Mouse (Mus musculus) neural tube, embryonic 12.5 days (tissue): ENCODE data around the gene 1700067K01Rik. TPM values are rescaled to one million over a fixed set of nuclear protein-coding genes. Genes with fewer than 3 reads are reported as not detected.
A peak's percentile ranks its signal among the peaks of the same experiment; 100 is the strongest.

Experiments
- ATAC-seq: fragments of 200-750 bp; cut with Nextera tagmentation; 2 replicates; pipeline ENCODE4 v1.8.0; 2017; ENCODE audit warnings: low read depth, mild to moderate bottlenecking, moderate TSS enrichment, moderate library complexity; ENCODE audit not compliant: low FRiP score
- H3K27ac ChIP-seq: fragments of 300-500 bp; sonication (generic); 2 replicates; pipeline ENCODE4 v1.5.1; 2016
- H3K27me3 ChIP-seq: fragments of 300-500 bp; sonication (generic); replicated peaks from 2 replicates; pipeline ENCODE4 v1.6.1; 2016; ENCODE audit warnings: mild to moderate bottlenecking
- H3K36me3 ChIP-seq: fragments of 300-500 bp; sonication (generic); 2 replicates; pipeline ENCODE4 v1.6.1; 2016; ENCODE audit warnings: mild to moderate bottlenecking
- H3K4me1 ChIP-seq: fragments of 300-500 bp; sonication (generic); 2 replicates; pipeline ENCODE4 v1.6.1; 2016
- H3K4me2 ChIP-seq: fragments of 300-500 bp; sonication (generic); replicated peaks from 2 replicates; pipeline ENCODE4 v1.6.1; 2016; ENCODE audit warnings: mild to moderate bottlenecking
- H3K4me3 ChIP-seq: fragments of 300-500 bp; sonication (generic); 2 replicates; pipeline ENCODE4 v1.5.1; 2016
- H3K9ac ChIP-seq: fragments of 300-500 bp; sonication (generic); 2 replicates; pipeline ENCODE4 v1.6.1; 2016; ENCODE audit warnings: mild to moderate bottlenecking
- H3K9me3 ChIP-seq: fragments of 300-500 bp; sonication (generic); 2 replicates; pipeline ENCODE4 v1.6.1; 2016; ENCODE audit warnings: mild to moderate bottlenecking
- WGBS: fragments of 180-500 bp; shearing (Covaris S2); methylation state at CpG from one replicate; pipeline ENCODE4 v1.1.7; 2016; 5-methylcytosine and 5-hydroxymethylcytosine counted together
- polyA plus RNA-seq: library from polyadenylated mRNA; unstranded; fragments of >200 nt; fragmentation: Nextera tagmentation; extraction: Ambion mirVana; gene quantifications from 2 replicates; pipeline ENCODE4 v1.2.1, GENCODE M21; 2016

1700067K01Rik gene
- polyA plus RNA-seq, 1 experiment from 2014 or later, result 0.95 TPM

GRCm38 (mm10) chr8:83990170-83990569 lies 11.1 kb upstream of the 1700067K01Rik start:
- H3K36me3 ChIP-seq, result peaks cover 76% of the 10 kb centered on the region
- H3K9me3 ChIP-seq, result no peaks in the 10 kb centered on the region
- WGBS, result 95% methylated on average over 14 of the region's 14 CpGs

GRCm38 (mm10) chr8:83992488-83992887 lies 8.8 kb upstream of the 1700067K01Rik start:
- Histone ChIP-seq H3K27ac (no peak overlapping the region), H3K4me2 (no peak overlapping the region), H3K4me3 (no peak overlapping the region), H3K4me1 (peaks cover 4% of the 10 kb centered on the region; the same call in 1 of the 2 replicates), H3K36me3 (peaks cover 58% of the 10 kb centered on the region), H3K9ac (no peak overlapping the region), H3K9me3 (no peaks in the 10 kb centered on the region), H3K27me3 (no peaks in the 10 kb centered on the region)
- 97% methylated on average over 2 of the region's 2 CpGs for WGBS
- ATAC-seq, result no peak

More at GRCm38 (mm10) chr8:83990170-83990569, 11.1 kb upstream of the 1700067K01Rik start:
- no peak overlapping the region for H3K4me3 ChIP-seq
- no peaks in the 10 kb centered on the region for H3K4me1 ChIP-seq
- no peak overlapping the region for H3K4me2 ChIP-seq
- H3K9ac ChIP-seq, result no peak overlapping the region
- no peak for ATAC-seq
- no peaks in the 10 kb centered on the region for H3K27me3 ChIP-seq
- H3K27ac ChIP-seq, result no peak overlapping the region

DNA sequence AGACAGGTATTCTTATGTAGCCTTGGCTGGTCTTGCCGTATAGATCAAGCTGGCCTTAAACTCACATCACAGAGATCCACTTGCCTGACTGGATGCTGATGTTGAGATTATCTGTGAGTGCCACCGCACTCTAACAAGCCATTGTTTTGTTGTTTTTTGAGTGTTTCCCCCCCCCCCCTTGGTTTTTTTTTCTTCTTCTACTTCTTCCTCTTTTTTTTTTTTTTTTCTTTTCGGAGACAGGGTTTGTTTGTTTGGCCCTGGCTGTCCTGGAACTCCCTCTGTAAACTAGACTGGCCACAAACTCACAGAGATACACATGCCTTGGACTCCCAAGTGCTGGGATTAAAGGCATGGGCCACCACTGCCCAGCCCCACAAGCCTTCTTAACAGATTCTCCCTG lies 7.3 kb upstream of the 1700067K01Rik start:
- 87% methylated on average over 3 of the region's 3 CpGs for WGBS
- H3K4me1 ChIP-seq, result peaks cover 8% of the 10 kb centered on the region
- peaks cover 43% of the 10 kb centered on the region for H3K36me3 ChIP-seq

GRCm38 (mm10) chr8:83995973-83996372 lies 5.3 kb upstream of the 1700067K01Rik start:
- Histone ChIP-seq H3K36me3 (peaks cover 40% of the 10 kb centered on the region), H3K27ac (no peak overlapping the region), H3K4me2 (peak overlapping the region; percentile 77), H3K27me3 (peaks cover 17% of the 10 kb centered on the region), H3K4me3 (0 out of 2 replicates have a peak overlapping the region, but pooled peaks have one; percentile 82), H3K9ac (no peak overlapping the region), H3K4me1 (peaks cover 18% of the 10 kb centered on the region), H3K9me3 (no peaks in the 10 kb centered on the region)
- WGBS, result 13% methylated on average over 12 of the region's 12 CpGs
- ATAC-seq, result no peak

More for the DNA sequence above, 7.3 kb upstream of the 1700067K01Rik start:
- no peak for ATAC-seq
- no peak overlapping the region for H3K27ac ChIP-seq
- H3K4me2 ChIP-seq, result no peak overlapping the region
- no peak overlapping the region for H3K4me3 ChIP-seq
- no peak overlapping the region for H3K9ac ChIP-seq
- no peaks in the 10 kb centered on the region for H3K9me3 ChIP-seq
- no peaks in the 10 kb centered on the region for H3K27me3 ChIP-seq

GRCm38 (mm10) chr8:83996567-83997505 lies 4.5 kb upstream of the 1700067K01Rik start:
- no peaks in the 10 kb centered on the region for H3K9me3 ChIP-seq
- peaks cover 25% of the 10 kb centered on the region for H3K27me3 ChIP-seq
- H3K36me3 ChIP-seq, result peaks cover 37% of the 10 kb centered on the region
- WGBS, result 1% methylated on average over 70 of the region's 103 CpGs
- peak; percentile 74 for ATAC-seq
- H3K9ac ChIP-seq, result peak overlapping the region; percentile 89
- H3K4me1 ChIP-seq, result peaks cover 24% of the 10 kb centered on the region
- H3K4me2 ChIP-seq, result peak overlapping the region; percentile 77
- H3K27ac ChIP-seq, result peak overlapping the region; percentile 92
- H3K4me3 ChIP-seq, result peak overlapping the region; percentile 82

DNA sequence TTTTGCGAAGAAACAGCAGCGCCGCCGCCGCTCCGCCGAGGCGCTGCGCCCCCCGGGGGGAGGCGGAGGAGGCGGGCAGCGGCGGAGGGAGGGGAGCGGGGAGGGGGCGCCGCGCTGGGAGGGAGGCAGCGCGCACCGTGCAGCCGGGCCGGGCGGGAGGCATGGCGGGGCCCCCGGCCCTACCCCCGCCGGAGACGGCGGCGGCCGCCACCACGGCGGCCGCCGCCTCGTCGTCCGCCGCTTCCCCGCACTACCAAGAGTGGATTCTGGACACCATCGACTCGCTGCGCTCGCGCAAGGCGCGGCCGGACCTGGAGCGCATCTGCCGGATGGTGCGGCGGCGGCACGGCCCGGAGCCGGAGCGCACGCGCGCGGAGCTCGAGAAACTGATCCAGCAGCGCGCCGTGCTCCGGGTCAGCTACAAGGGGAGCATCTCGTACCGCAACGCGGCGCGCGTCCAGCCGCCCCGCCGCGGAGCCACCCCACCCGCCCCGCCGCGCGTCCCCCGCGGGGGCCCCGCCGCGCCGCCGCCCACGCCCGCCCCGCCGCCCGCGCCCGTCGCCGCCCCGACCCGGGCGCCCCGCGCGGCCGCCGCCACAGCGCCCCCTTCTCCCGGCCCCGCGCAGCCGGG lies 3.7 kb upstream of the 1700067K01Rik start, which contains the start of gene Samd1:
Gene Samd1, plus strand, starts transcription at position 162 of the 631 bp plus-strand sequence.
- Histone ChIP-seq H3K36me3 (peaks cover 34% of the 10 kb centered on the region), H3K27me3 (peaks cover 25% of the 10 kb centered on the region), H3K27ac (peak within 1 kb of the TSS; percentile 92), H3K4me2 (peak within 1 kb of the TSS; percentile 89), H3K9me3 (no peaks in the 10 kb centered on the region), H3K9ac (peak within 1 kb of the TSS; percentile 89), H3K4me1 (peaks cover 24% of the 10 kb centered on the region), H3K4me3 (peak within 1 kb of the TSS; percentile 82)
- under 1% methylated on average over 71 of the region's 112 CpGs for WGBS
- ATAC-seq, result no peak

GRCm38 (mm10) chr8:83998231-83999056 lies 2.9 kb upstream of the 1700067K01Rik start:
- peak overlapping the region; percentile 82 for H3K4me3 ChIP-seq

GRCm38 (mm10) chr8:83999057-83999705 lies 2.1 kb upstream of the 1700067K01Rik start:
- H3K36me3 ChIP-seq, result peaks cover 36% of the 10 kb centered on the region
- H3K27ac ChIP-seq, result no peak overlapping the region
- ATAC-seq, result no peak
- peak overlapping the region; percentile 89 for H3K4me2 ChIP-seq
- H3K27me3 ChIP-seq, result peaks cover 25% of the 10 kb centered on the region
- H3K4me3 ChIP-seq, result peak overlapping the region; percentile 82
- WGBS, result 69% methylated on average over 16 of the region's 16 CpGs
- peak overlapping the region; percentile 45; the same call in 1 of the 2 replicates for H3K9ac ChIP-seq
- peaks cover 25% of the 10 kb centered on the region for H3K4me1 ChIP-seq
- no peaks in the 10 kb centered on the region for H3K9me3 ChIP-seq

More at GRCm38 (mm10) chr8:83998231-83999056, 2.9 kb upstream of the 1700067K01Rik start:
- Histone ChIP-seq H3K36me3 (peaks cover 37% of the 10 kb centered on the region), H3K4me2 (peak overlapping the region; percentile 89), H3K9ac (peak overlapping the region; percentile 81), H3K9me3 (no peaks in the 10 kb centered on the region), H3K27me3 (peaks cover 25% of the 10 kb centered on the region), H3K4me1 (peaks cover 24% of the 10 kb centered on the region), H3K27ac (peak overlapping the region; percentile 59; the same call in 1 of the 2 replicates)
- no peak for ATAC-seq
- under 1% methylated on average over 72 of the region's 92 CpGs for WGBS

GRCm38 (mm10) chr8:83999825-84000224 lies 1.5 kb upstream of the 1700067K01Rik start:
- H3K9me3 ChIP-seq, result no peaks in the 10 kb centered on the region
- H3K27me3 ChIP-seq, result peaks cover 25% of the 10 kb centered on the region
- H3K27ac ChIP-seq, result no peak overlapping the region
- ATAC-seq, result no peak
- H3K4me1 ChIP-seq, result peaks cover 29% of the 10 kb centered on the region
- 94% methylated on average over 2 of the region's 2 CpGs for WGBS
- peak overlapping the region; percentile 89 for H3K4me2 ChIP-seq
- peaks cover 30% of the 10 kb centered on the region for H3K36me3 ChIP-seq
- H3K4me3 ChIP-seq, result no peak overlapping the region
- no peak overlapping the region for H3K9ac ChIP-seq

GRCm38 (mm10) chr8:84002957-84003611 lies 1.8 kb downstream of the 1700067K01Rik start:
- Histone ChIP-seq H3K9ac (no peak overlapping the region), H3K9me3 (no peaks in the 10 kb centered on the region), H3K4me2 (no peak overlapping the region), H3K27ac (no peak overlapping the region), H3K36me3 (peaks cover 25% of the 10 kb centered on the region), H3K4me3 (no peak overlapping the region), H3K4me1 (peaks cover 29% of the 10 kb centered on the region), H3K27me3 (peaks cover 25% of the 10 kb centered on the region)
- ATAC-seq, result no peak
- 68% methylated on average over 12 of the region's 12 CpGs for WGBS
